Mouse (Mus musculus) heart, postnatal 25 days (tissue): ENCODE results near the gene Gbp6. TPM values are rescaled to one million over a fixed set of nuclear protein-coding genes. Genes with fewer than 3 reads are reported as not detected.

Experiments
- total RNA-seq, 2 experiments: library from RNA; stranded (reverse); gene quantifications; 2 replicates each; pipeline ENCODE4 v1.2.3; 2021

Gbp6 gene
- total RNA-seq, 2 experiments from 2014 or later: 2.6 to 4.6 TPM

Other genes starting within 250 kb of the Gbp6 start
- gene Gbp9, start 154.2 kb downstream of the Gbp6 start, total RNA-seq: 1 to 10 TPM; 7.5 to 8.7 TPM
- gene Gbp8, start 154.2 kb downstream of the Gbp6 start, total RNA-seq: under 1 TPM; 0.14 to 0.16 TPM
- gene Gbp4, start 154.1 kb downstream of the Gbp6 start, total RNA-seq: 1 to 10 TPM; 4.5 to 7.3 TPM
- under 1 TPM in 1 of 2 experiments, not detected in 1; 0.52 TPM for gene Gbp10, start 54.2 kb downstream of the Gbp6 start, total RNA-seq
- under 1 TPM; 0.31 to 0.42 TPM for gene Gm43302, start within 50 bp of the Gbp6 start, total RNA-seq
- gene Lrrc8b, start 122.1 kb upstream of the Gbp6 start, total RNA-seq: 1 to 10 TPM; 4.2 to 5.3 TPM
- 10 to 100 TPM; 27.6 to 31.7 TPM for gene Lrrc8c, start 225.7 kb upstream of the Gbp6 start, total RNA-seq